Mouse (Mus musculus): ENCODE measurements around the gene Ssh2. TPM values are rescaled to one million over a fixed set of nuclear protein-coding genes. Genes with fewer than 3 reads are reported as not detected.
"Not testable (repeated sequence)": the region's sequence is repeated elsewhere in the genome, so short reads cannot be mapped to it uniquely, and the experiment has no call there.

The Ssh2 gene
- total RNA-seq, 2 experiments from 2014 or later, result 40.5 to 42.8 TPM

GRCm38 (mm10) chr11:77372196-77372904 is 156.3 kb downstream of the Ssh2 start:
- DNase-seq (ENCODE audit: low spot score in 2 of 2), result peak; percentile 13 to 39
- intact Hi-C loops (cut with DNase I), result no loop called here

GRCm38 (mm10) chr11:77378622-77379021 is 162.5 kb downstream of the Ssh2 start:
- intact Hi-C loops (cut with DNase I), result no loop called here
- DNase-seq (ENCODE audit: low spot score in 2 of 2), result no peak

GRCm38 (mm10) chr11:77381174-77381573 is 165.1 kb downstream of the Ssh2 start:
- intact Hi-C loops (cut with DNase I), result no loop called here
- no peak for DNase-seq (ENCODE audit: low spot score in 2 of 2)

GRCm38 (mm10) chr11:77384151-77384550 is 168.1 kb downstream of the Ssh2 start:
- DNase-seq (ENCODE audit: low spot score in 2 of 2), result no peak

GRCm38 (mm10) chr11:77385706-77386690 is 169.9 kb downstream of the Ssh2 start:
- DNase-seq (ENCODE audit: low spot score in 2 of 2), result peak; percentile 20 to 45
- intact Hi-C loops (cut with DNase I), result no loop called here

More at GRCm38 (mm10) chr11:77384151-77384550, 168.1 kb downstream of the Ssh2 start:
- intact Hi-C loops (cut with DNase I), result no loop called here

- intact Hi-C loops (cut with DNase I); DNase-seq (ENCODE audit: low spot score in 2 of 2): not testable (repeated sequence)
Observed at GRCm38 (mm10) chr11:77388197-77388596, 172.1 kb downstream of the Ssh2 start.

- intact Hi-C loops (cut with DNase I), result no loop called here
Observed at GRCm38 (mm10) chr11:77395539-77395938, 179.5 kb downstream of the Ssh2 start.

GRCm38 (mm10) chr11:77402508-77402907 is 186.4 kb downstream of the Ssh2 start:
- intact Hi-C loops (cut with DNase I), result no loop called here
- no peak for DNase-seq (ENCODE audit: low spot score in 2 of 2)

More at GRCm38 (mm10) chr11:77395539-77395938, 179.5 kb downstream of the Ssh2 start:
- no peak for DNase-seq (ENCODE audit: low spot score in 2 of 2)

- DNase-seq (ENCODE audit: low spot score in 2 of 2), result no peak
- intact Hi-C loops (cut with DNase I), result no loop called here
Observed at GRCm38 (mm10) chr11:77406329-77406728, 190.2 kb downstream of the Ssh2 start.

- intact Hi-C loops (cut with DNase I), result no loop called here
- peak; percentile 22 to 59 for DNase-seq (ENCODE audit: low spot score in 2 of 2)
Observed at GRCm38 (mm10) chr11:77409879-77410278, 193.8 kb downstream of the Ssh2 start.

GRCm38 (mm10) chr11:77411284-77411683 is 195.2 kb downstream of the Ssh2 start:
- intact Hi-C loops (cut with DNase I), result no loop called here
- no peak for DNase-seq (ENCODE audit: low spot score in 2 of 2)

- DNase-seq (ENCODE audit: low spot score in 2 of 2), result no peak
- intact Hi-C loops (cut with DNase I), result no loop called here
Observed at GRCm38 (mm10) chr11:77414141-77414839, 198.2 kb downstream of the Ssh2 start.

- DNase-seq (ENCODE audit: low spot score in 2 of 2), result peak in 1 of 2 experiments; percentile 13
- intact Hi-C loops (cut with DNase I), result no loop called here
Observed at GRCm38 (mm10) chr11:77416212-77417000, 200.3 kb downstream of the Ssh2 start.

GRCm38 (mm10) chr11:77418021-77418420 is 201.9 kb downstream of the Ssh2 start:
- DNase-seq (ENCODE audit: low spot score in 2 of 2), result no peak
- intact Hi-C loops (cut with DNase I), result no loop called here

- intact Hi-C loops (cut with DNase I), result no loop called here
- no peak for DNase-seq (ENCODE audit: low spot score in 2 of 2)
Observed at GRCm38 (mm10) chr11:77423175-77423859, 207.2 kb downstream of the Ssh2 start.

- intact Hi-C loops (cut with DNase I), result no loop called here
- no peak for DNase-seq (ENCODE audit: low spot score in 2 of 2)
Observed at GRCm38 (mm10) chr11:77428446-77428845, 212.4 kb downstream of the Ssh2 start.

GRCm38 (mm10) chr11:77437026-77437425 is 220.9 kb downstream of the Ssh2 start:
- intact Hi-C loops (cut with DNase I), result no loop called here
- DNase-seq (ENCODE audit: low spot score in 2 of 2), result no peak

- intact Hi-C loops (cut with DNase I), result loop anchor here (5.0 kb wide), 1 partner anchor 123 kb away; no protein-coding TSS in a partner anchor
- DNase-seq (ENCODE audit: low spot score in 2 of 2), result no peak
Observed at GRCm38 (mm10) chr11:77440081-77440480, 224.0 kb downstream of the Ssh2 start.
